ENCODE assay signal across 30 mouse cellular contexts in the genomic region with DNA sequence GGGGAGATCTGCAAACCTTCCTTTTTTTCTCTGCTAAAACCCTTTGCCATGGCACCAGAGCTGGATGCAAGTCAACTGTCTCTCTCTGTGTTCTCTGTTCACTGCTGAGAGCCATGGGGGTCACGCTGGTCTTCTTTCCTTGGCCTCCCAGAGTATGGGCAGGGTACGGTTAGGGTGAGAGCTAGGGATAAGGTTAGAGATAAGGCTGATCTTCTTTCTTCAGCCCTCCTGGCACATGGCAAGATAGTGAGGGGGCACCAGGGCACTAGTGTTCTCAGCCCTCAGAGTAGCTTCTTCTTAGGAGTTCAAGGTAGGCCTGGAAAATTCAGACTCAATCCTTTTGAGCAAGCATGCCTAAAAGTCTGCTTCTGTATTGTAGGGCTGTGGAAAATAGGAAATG.
A peak's percentile ranks its signal among the peaks of the same experiment; 100 is the strongest.
DNase-seq lines count a peak whose midpoint lies in the region; ATAC-seq and TF ChIP-seq lines count a peak whose summit lies in the region.
"Had no signal": no experiment of that assay in that cellular context is flagged by ENCODE, and none has a peak within 500 bp of the region (broad histone marks: within the 10 kb centered on the region; RNA-seq: fewer than 3 reads in every experiment).

No protein-coding gene starts in this region.

- H3K27me3 ChIP-seq in liver, embryonic 14.5 days (ENCODE audit: control insufficient read depth, insufficient read depth, low read length) = no peaks in the 10 kb centered on the region
- no peaks in the 10 kb centered on the region for H3K27me3 ChIP-seq in hindbrain, embryonic 11.5 days (ENCODE audit: control insufficient read depth, insufficient read depth, low read length)
- H3K27me3 ChIP-seq in midbrain, embryonic 14.5 days (ENCODE audit: control insufficient read depth, insufficient read depth, low read length) = no peaks in the 10 kb centered on the region
- H3K27me3 ChIP-seq: heart, embryonic 15.5 days; hindbrain, embryonic 12.5 days; intestine, embryonic 15.5 days; midbrain, embryonic 15.5 days; neural tube, embryonic 15.5 days; Patski had no signal

- H3K4me1 ChIP-seq in liver, embryonic 14.5 days (replicated peaks; ENCODE audit: control insufficient read depth in 2 of 2, insufficient read depth in 2 of 2, low read length in 1 of 2) = peaks cover 30 to 35% of the 10 kb centered on the region in 2 experiments
- H3K4me1 ChIP-seq in hindbrain, embryonic 11.5 days (replicated peaks; ENCODE audit: control insufficient read depth, insufficient read depth, low read length) = no peaks in the 10 kb centered on the region
- no peaks in the 10 kb centered on the region for H3K4me1 ChIP-seq in midbrain, embryonic 14.5 days (ENCODE audit: control insufficient read depth, insufficient read depth, low read length)
- H3K4me1 ChIP-seq: intestine, embryonic 15.5 days had no signal

- TF ChIP-seq EP300 in liver, embryonic 14.5 days (IDR thresholded peaks at IDR 0.05; ENCODE audit: low read depth) = peak; percentile 88

- ATAC-seq in erythroid progenitor cell, adult 5-6 weeks (replicated peaks; ENCODE audit: low FRiP score, poor library complexity, severe bottlenecking) = peak; percentile 39
- peak; percentile 79 for ATAC-seq in liver, embryonic 14.5 days (ENCODE audit: insufficient read depth)
- ATAC-seq in megakaryocyte-erythroid progenitor cell, adult 5-6 weeks (replicated peaks; ENCODE audit: low FRiP score, low TSS enrichment, poor library complexity, severe bottlenecking) = peak; percentile 62
- no peak for ATAC-seq in hindbrain, embryonic 11.5 days (ENCODE audit: low FRiP score)
- ATAC-seq in midbrain, embryonic 14.5 days (ENCODE audit: low FRiP score, low TSS enrichment) = no peak
- ATAC-seq: forebrain, embryonic 14.5 days; hindbrain, postnatal 0 days; intestine, embryonic 15.5 days; midbrain, embryonic 15.5 days; Patski had no signal

- peak overlapping the region; percentile 16; the same call in 1 of the 2 replicates for H3K27ac ChIP-seq in liver, embryonic 14.5 days
- no peak overlapping the region for H3K27ac ChIP-seq in hindbrain, embryonic 11.5 days (ENCODE audit: low read depth, low read length)
- H3K27ac ChIP-seq in midbrain, embryonic 14.5 days (replicated peaks; ENCODE audit: low read depth, low read length) = no peak overlapping the region
- H3K27ac ChIP-seq: heart, embryonic 10.5 days; heart, embryonic 15.5 days; hindbrain, embryonic 12.5 days; hindbrain, postnatal 0 days; intestine, embryonic 15.5 days; kidney, postnatal 0 days; midbrain, embryonic 15.5 days; neural tube, embryonic 15.5 days had no signal

- peak; percentile 10 to 21 for DNase-seq in spleen, postnatal 36 days (ENCODE audit: low spot score in 2 of 2)
- DNase-seq in spleen, postnatal 14 days (ENCODE audit: low spot score in 2 of 2) = no peak
- DNase-seq in liver, embryonic 14.5 days (ENCODE audit: low read depth in 3 of 3, low spot score in 3 of 3) = peak; percentile 13 to 42 (median 25)
- no peak for DNase-seq in hindbrain, embryonic 11.5 days (ENCODE audit: low spot score)
- DNase-seq in midbrain, embryonic 14.5 days = no peak
- DNase-seq: adrenal gland, postnatal 10 days; cerebellum, adult 18-20 months; cerebellum, postnatal 10 days; gastrocnemius, postnatal 14 days; kidney, adult 8-10 months; kidney, postnatal 4 days; layer of hippocampus, postnatal 36 days; lung, postnatal 4 days; right cerebral cortex, postnatal 25 days; spleen, adult 18-20 months; thymus, adult 2 months; thymus, postnatal 36 days had no signal

- no peak for TF ChIP-seq CTCF in liver, embryonic 14.5 days (IDR thresholded peaks at IDR 0.05; ENCODE audit: low read depth)

- H3K4me2 ChIP-seq in liver, embryonic 14.5 days (ENCODE audit: low read depth) = peak overlapping the region; percentile 24; the same call in 1 of the 2 replicates
- no peak overlapping the region for H3K4me2 ChIP-seq in hindbrain, embryonic 11.5 days (replicated peaks; ENCODE audit: low read depth, low read length)
- no peak overlapping the region for H3K4me2 ChIP-seq in midbrain, embryonic 14.5 days (ENCODE audit: low read length)
- H3K4me2 ChIP-seq: heart, embryonic 15.5 days; hindbrain, embryonic 12.5 days; intestine, embryonic 15.5 days; midbrain, embryonic 15.5 days; neural tube, embryonic 15.5 days had no signal

- WGBS in liver, embryonic 14.5 days (ENCODE audit: insufficient replicate concordance) = 29% methylated on average over 2 of the region's 2 CpGs
- WGBS in hindbrain, embryonic 11.5 days = 89% methylated on average over 2 of the region's 2 CpGs
- WGBS in midbrain, embryonic 14.5 days = 93% methylated on average over 2 of the region's 2 CpGs

- no peaks in the 10 kb centered on the region for H3K36me3 ChIP-seq in liver, embryonic 14.5 days (replicated peaks; ENCODE audit: control insufficient read depth, insufficient read depth, low read depth)
- no peaks in the 10 kb centered on the region for H3K36me3 ChIP-seq in hindbrain, embryonic 11.5 days (ENCODE audit: control insufficient read depth, insufficient read depth, low read length)
- H3K36me3 ChIP-seq in midbrain, embryonic 14.5 days (ENCODE audit: control insufficient read depth, insufficient read depth, low read length) = no peaks in the 10 kb centered on the region
- H3K36me3 ChIP-seq: G1E; heart, embryonic 10.5 days; heart, embryonic 15.5 days; hindbrain, embryonic 12.5 days; intestine, embryonic 15.5 days; midbrain, embryonic 15.5 days; neural tube, embryonic 15.5 days had no signal

- H3K9ac ChIP-seq in liver, embryonic 14.5 days (replicated peaks) = 0 out of 2 replicates have a peak overlapping the region, but pooled peaks have one; percentile 27
- no peak overlapping the region for H3K9ac ChIP-seq in hindbrain, embryonic 11.5 days (ENCODE audit: low read depth, low read length)
- no peak overlapping the region for H3K9ac ChIP-seq in midbrain, embryonic 14.5 days (replicated peaks; ENCODE audit: low read length)
- H3K9ac ChIP-seq: heart, embryonic 15.5 days; hindbrain, embryonic 12.5 days; intestine, embryonic 15.5 days; midbrain, embryonic 15.5 days; neural tube, embryonic 15.5 days had no signal

- no peaks in the 10 kb centered on the region for H3K9me3 ChIP-seq in liver, embryonic 14.5 days (ENCODE audit: control insufficient read depth, low read length)
- no peaks in the 10 kb centered on the region for H3K9me3 ChIP-seq in hindbrain, embryonic 11.5 days (ENCODE audit: control insufficient read depth, low read length)
- no peaks in the 10 kb centered on the region for H3K9me3 ChIP-seq in midbrain, embryonic 14.5 days (ENCODE audit: control insufficient read depth, low read length)
- H3K9me3 ChIP-seq: heart, embryonic 10.5 days; heart, embryonic 15.5 days; hindbrain, embryonic 12.5 days; intestine, embryonic 15.5 days; midbrain, embryonic 15.5 days; neural tube, embryonic 15.5 days had no signal

- H3K4me3 ChIP-seq in liver, embryonic 14.5 days (ENCODE audit: insufficient read depth in 1 of 2, low read depth in 2 of 2, low read length in 2 of 2) = no peak overlapping the region
- H3K4me3 ChIP-seq in hindbrain, embryonic 11.5 days (ENCODE audit: low read depth, low read length) = no peak overlapping the region
- H3K4me3 ChIP-seq in midbrain, embryonic 14.5 days (replicated peaks; ENCODE audit: low read depth, low read length) = no peak overlapping the region
- H3K4me3 ChIP-seq: heart, embryonic 10.5 days; heart, embryonic 15.5 days; hindbrain, embryonic 12.5 days; intestine, embryonic 15.5 days; midbrain, embryonic 15.5 days; neural tube, embryonic 15.5 days had no signal

Comparison
In these comparisons a context has a peak if more than half of its experiments do, and no peak if none do; other contexts are left out.
1. DNase-seq: peak in spleen, postnatal 36 days (2 of 2) and liver, embryonic 14.5 days (3 of 3); none in spleen, postnatal 14 days (0 of 2), hindbrain, embryonic 11.5 days (single experiment) and midbrain, embryonic 14.5 days (single experiment).
2. ATAC-seq: peak in erythroid progenitor cell, adult 5-6 weeks (single experiment), liver, embryonic 14.5 days (single experiment) and megakaryocyte-erythroid progenitor cell, adult 5-6 weeks (single experiment); none in hindbrain, embryonic 11.5 days (single experiment) and midbrain, embryonic 14.5 days (single experiment).